Mouse (Mus musculus): Measurements from ENCODE around the gene Tnc.
"Not testable (repeated sequence)": the region's sequence is repeated elsewhere in the genome, so short reads cannot be mapped to it uniquely, and the experiment has no call there.

Gene Tnc

DNA sequence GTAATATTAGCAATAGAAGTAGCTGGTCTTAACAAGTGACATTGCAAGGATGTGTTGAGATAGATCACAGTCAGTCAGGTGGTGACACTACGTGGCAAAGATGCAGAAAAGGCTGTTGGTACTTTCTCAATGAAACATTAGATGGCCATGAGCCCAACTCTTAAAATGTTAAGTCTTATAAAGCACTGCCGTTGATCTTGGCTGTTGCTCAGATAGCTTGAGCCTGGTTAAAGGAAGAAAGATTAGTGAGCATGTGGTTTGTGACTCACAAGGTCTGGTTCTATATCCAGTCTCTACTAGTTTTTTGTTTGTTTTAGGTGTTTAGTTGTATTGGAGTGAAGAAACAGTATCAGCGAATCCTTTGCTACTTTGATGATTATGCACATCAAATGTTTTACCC is 76.9 kb downstream of the Tnc start:
- DNase-seq (ENCODE audit: low spot score in 2 of 2), result no peak

DNA sequence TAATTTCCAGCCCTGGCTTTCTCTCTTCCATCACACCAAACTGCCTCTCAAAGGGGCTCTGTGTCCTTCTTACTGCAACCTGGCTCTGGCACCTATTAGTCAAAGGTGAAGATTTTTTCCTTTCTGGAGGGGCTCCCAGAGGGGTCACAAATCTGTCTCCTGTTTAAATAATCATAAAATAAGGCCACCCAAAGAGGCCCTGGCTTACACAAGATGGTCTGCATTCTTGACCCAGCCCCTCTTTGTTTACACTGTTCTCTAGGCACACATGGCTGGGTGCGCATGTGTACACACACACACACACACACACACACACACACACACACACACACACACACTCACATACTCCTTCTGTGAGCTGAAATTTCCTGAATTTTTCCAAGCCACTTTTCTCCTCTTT is 83.4 kb downstream of the Tnc start:
- DNase-seq (ENCODE audit: low spot score in 2 of 2), result no peak

DNA sequence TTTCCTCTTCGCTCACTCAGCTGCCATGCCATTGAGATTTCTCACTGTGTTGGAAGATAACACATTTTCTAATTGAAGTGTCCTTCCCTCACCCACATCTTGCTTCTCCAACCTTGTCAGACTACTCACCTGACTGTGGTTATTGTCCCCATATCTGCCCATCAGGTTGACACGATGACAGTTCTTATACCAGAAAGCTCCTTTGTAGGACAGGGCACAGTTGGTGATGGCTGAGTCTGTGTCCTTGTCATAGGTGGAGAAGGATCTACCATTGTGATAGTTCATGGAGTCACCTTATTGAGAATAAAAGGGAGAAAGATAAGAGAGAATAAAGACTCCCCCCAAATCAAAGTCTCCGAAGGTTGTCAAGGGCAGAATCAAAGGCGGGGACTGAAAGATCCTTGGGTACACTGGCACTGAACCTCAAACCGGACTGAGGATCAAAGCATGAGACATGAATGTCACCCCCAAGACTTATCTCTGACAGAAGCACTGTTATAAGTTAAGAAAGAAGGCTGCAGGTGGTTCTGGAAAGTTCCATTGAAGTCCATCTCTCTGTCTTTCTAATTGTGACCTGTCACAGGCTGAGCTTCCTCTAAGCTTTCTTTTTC is 84.9 kb downstream of the Tnc start:
- no peak for DNase-seq (ENCODE audit: low spot score in 2 of 2)

DNA sequence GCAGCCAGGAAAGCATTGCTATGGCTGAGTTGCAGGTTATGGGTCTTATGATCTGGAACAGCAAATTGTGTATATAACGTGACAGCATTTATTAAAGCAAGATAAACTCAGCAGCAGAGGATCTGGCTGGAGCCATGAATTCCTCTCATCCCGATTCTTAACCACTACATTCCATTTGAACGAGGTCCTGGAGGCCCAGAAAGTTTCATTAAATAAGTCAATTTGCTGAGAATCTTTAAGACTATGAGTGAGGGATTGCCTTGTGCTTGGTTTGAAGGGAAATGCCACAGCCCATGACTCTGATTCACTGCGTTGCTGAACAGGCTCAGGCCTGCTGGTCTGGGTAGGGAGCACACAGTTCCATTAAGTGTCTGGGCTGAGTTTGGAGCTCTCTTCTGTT is 88.2 kb downstream of the Tnc start:
- DNase-seq (ENCODE audit: low spot score in 2 of 2), result no peak

DNA sequence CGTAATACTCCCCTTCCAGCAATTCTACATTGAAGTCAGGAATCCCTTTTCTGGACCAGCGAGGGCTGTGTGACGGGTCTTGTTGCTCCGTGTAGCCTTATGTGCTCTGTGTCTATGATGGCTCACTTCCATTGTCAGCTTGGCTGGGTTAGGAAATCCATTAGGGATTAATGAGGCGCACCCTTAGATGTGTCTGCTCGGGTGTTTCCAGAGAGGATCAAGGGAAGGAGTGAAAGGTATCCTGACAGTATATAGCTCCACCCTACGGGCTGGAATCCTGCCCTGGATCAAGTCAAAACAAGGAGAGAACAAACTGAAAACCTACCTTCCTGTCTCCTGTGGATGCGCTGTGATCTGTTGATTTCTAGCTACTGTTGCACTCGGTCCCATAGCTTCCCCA is 96.8 kb downstream of the Tnc start:
- no peak for DNase-seq (ENCODE audit: low spot score in 2 of 2)

DNA sequence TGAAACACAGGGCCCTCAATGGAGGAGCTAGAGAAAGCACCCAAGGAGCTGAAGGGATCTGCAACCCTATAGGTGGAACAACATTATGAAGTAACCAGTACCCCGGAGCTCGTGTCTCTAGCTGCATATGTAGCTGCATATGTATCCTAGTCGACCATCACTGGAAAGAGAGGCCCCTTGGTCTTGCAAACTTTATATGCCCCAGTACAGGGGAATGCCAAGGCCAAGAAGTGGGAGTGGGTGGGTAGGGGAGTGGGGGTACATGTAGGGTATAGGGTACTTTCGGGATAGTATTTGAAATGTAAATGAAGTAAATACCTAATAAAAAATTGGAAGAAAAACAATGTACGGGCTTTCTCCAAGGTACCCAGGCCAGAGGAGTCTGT is 98.1 kb downstream of the Tnc start:
- not testable (repeated sequence) for DNase-seq (ENCODE audit: low spot score in 2 of 2)

DNA sequence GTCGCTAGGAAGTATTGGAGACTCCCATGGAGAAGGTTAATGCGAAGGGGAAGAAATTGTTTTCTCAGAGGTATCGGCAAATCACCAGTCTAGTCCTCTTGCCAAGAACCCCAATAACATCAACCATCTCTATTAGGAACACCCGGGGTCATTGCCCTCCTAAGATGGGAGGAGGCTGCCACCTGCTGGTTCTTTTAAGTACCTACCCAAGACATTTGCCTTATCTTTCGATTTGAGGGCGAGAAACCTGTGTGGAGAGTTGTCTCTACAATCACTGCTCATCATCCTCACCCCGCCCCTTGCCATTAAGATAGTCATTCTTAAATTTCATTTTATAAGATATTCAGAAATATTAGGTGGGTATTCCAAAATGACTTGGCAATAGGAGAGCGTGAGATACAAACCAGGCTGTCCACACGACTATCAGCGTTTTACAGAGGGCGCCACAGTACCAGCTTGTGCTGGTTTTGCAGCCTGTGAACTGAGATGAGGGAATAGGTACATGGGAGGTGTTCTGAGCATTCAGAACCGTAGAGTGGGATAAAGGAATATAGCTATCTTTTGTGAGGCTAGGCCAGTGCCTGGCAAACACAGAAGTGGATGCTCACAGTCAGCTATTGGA is 98.6 kb downstream of the Tnc start:
- peak; percentile 37 to 48 for DNase-seq (ENCODE audit: low spot score in 2 of 2)

DNA sequence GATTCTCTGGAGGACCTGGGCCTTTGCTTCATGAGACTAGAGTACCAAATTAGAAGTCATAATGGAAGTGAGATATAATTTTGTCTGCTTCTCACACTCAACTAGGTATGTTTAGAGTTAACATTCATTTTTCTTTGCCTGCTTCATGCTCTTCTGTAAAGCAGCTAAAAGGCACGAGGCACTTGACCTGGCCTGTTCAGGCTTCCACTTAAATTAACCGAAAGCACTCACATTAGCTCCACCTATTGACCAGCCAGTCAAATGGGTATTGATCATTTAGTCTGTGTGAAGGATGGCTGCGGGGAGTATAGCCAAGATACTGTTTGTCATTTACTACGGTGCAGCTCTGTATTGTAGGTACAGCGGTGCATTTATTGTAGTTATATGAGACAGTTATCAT is 103.0 kb downstream of the Tnc start:
- DNase-seq (ENCODE audit: low spot score in 2 of 2), result no peak

DNA sequence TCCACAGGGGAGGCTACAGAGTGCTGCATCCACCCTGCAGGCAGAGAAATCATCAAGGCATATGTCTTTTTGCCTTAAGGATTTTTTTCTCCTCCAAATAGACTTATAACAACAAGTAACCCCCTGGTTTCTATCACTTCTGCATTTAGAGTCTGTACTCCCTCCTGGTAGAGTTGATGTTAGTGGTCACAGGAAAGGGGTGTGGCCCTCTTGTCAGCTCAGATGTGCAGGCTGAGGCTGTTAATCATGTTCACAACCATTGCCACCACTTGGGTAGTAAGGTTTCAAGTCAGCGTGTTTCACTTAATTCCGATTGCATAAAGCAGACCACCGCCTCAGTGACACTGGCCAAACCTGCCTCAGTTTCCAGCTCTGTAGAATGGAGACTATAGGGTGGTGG is 103.9 kb downstream of the Tnc start:
- no peak for DNase-seq (ENCODE audit: low spot score in 2 of 2)

DNA sequence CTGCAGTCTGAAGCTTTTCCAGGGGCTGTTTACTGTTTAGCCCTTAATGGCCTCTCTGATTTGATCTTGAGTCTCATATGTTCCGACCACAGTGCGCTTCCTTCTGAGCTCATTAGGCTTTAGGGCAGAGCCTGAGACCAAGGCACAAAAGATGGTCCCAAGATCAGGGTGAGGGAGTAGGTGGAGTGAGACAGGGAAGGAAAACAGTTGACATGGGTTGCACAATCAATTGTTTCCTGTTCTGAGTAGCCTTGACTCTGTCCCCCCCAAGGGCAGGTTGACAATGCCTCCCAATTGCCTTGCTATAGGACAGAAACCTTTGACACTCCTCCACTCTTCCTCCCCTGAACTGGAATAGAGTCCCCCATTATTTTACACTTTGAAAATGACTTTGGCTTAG is 105.4 kb downstream of the Tnc start:
- no peak for DNase-seq (ENCODE audit: low spot score in 2 of 2)

DNA sequence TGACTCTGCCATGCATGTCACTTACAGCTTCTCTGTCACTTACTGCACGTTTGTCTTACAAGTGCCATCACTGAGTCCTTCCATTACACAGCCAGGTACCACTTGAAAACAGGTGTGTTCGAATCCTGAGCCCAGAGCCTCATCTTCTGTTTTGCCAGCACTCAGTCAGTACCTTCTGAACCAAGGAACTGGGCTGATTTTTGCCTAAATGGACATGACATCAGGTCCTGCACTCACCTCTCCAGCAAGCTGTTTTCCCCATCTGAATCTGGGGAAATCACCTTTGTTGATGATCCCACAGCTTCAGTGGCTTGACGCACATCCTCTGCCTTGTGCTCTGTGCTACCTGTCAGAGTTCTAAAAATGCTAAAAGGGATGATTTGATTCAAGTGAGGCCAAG is 107.4 kb downstream of the Tnc start:
- DNase-seq (ENCODE audit: low spot score in 2 of 2), result no peak

DNA sequence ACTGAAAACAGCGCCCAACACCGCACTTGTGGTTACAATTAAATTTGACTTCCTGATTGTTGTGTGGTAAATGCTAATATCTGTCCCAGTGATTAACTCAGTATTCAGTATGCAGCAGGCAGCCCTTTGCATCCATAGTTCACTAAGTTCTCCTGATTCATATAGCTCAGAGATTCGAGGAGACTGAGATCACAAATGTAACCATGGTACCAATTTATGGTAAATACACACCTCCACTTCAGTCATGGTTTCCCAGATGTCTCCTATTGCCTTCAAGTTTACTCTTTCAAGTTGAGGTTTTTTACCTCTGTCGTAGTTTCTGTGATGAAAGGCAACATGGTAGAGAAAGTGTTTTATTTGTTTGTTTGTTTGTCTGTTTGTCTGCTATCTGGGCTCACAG is 110.9 kb downstream of the Tnc start:
- no peak for DNase-seq (ENCODE audit: low spot score in 2 of 2)

DNA sequence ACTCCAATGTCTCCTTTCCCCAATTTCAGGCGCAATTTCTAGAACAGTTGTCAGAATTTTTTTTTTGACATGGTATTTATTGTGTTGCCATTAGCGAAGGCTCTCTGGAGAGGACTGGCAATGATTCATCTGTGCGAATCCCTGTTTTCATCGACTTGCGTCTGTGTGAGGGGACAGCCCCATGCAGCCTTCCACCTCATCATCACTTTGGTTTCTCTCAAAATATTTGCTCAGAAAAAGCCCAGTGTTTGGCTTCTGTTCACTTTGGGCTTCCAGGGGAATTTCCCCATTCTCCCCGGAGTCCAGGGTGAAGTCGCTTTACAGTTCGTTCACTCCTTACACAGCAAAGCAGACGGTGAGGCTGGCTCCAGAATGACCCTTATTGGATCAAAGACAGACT is 111.5 kb downstream of the Tnc start:
- no peak for DNase-seq (ENCODE audit: low spot score in 2 of 2)

DNA sequence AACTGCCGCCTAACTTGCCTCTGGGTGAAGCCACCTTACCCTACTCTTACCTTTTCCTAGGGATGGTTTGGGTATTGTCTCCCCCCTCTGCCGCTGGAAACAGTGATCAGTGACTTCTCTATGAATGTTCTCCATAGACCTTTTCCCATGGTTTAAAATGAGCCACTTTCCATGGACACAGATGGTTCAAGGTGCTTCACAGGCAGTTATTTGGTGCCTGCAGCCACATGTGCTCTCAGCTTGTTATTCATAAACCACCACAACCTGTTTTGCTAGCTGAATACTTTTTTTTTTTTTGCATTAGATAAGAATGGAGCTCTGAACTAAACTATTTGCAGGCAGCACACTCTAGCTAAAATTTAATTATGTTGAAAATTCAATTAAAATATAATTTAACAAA is 116.0 kb downstream of the Tnc start:
- DNase-seq (ENCODE audit: low spot score in 2 of 2), result no peak

DNA sequence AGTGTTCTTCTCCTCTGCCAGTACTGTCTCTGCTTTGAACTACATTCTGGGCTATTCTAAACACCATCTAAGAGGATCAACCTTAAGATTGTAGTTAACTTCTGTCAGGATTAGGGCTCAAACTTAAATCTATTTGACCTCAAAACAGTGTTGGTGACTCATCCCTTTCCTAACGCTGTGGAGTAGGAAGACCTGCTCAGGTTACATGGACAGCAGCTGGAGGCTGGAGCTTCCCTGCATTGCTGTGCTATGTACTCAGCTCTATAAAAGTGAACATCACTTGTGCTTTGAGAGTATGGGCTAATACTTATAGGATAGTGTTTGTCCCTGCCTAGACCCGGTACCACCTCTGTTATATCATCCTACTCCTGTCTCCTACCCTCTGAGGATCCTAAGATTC is 117.3 kb downstream of the Tnc start:
- no peak for DNase-seq (ENCODE audit: low spot score in 2 of 2)

DNA sequence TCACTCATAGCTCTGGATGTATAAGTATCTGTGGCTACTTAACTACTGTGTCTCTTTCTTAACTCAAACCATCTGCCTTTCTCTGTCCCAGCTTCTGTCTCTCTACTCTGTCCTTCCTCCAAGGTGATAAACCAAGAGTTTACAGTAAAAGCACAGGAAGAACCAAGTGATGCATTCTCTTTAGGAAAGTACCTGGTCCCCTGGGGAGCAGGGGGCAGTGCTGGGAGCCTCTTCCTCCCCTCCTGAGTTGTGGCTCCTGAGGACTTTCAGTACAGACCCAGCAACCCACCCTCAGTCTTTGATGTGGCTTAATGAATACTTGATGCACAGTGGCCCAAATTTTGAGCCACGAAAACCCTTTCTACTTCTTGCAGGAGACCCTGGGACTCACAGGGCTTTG is 118.6 kb downstream of the Tnc start:
- no peak for DNase-seq (ENCODE audit: low spot score in 2 of 2)

DNA sequence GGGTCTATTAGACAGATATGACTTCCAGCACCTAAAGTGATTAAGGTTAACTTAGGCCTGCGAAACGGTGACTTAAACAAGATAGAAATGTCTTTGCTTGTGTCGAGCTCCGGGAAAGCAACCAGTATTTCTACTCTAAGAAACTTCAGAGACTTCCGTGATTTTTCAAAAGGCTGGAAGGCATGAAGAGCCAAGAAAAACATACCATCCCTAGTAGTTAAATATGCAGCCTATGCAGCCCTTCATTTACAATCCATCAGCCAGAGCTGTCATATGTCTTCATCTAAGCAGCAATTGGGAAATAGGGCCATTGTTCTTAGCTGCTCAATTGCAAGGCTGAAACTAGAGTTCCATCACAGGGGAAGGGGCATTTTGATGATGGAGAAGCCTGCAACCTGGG is 129.6 kb downstream of the Tnc start:
- DNase-seq (ENCODE audit: low spot score in 2 of 2), result no peak

DNA sequence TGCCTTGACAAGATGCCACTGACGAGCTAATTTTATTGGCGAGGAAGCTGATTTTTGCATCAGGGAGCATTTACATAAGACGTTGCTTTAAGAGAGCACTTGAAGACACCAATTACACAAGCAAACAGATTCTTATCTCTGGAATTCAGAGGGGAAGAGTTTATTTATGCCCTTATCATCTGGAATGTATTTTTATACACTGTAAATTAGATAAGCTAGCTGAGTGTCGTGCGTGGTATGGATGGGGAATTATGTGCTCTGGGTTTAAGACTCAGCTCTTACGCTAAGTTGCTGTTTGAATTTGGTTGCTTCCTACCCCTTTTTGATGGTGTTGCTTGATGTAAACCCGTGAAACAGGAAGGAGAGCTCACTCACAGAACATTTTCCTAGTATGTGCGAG is 130.1 kb downstream of the Tnc start:
- DNase-seq (ENCODE audit: low spot score in 2 of 2), result no peak

DNA sequence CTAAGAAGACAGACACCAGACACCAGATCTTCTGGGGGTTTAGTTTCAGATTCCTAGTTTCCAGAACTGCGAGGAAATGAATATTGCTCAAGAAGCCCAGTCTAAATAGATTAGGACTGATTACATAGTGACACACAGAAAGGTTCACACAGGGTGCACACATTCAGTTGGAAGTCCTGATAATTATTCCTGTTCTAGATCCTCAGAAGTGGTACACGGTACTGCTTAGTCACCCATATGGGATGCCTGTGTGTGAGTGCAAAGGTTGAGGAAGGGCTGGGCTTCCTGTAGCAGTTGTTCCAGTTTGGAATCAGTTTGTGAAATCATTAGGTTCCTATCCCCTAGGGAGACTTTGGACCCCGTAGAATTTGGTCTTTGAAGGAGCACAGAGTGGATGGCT is 130.5 kb downstream of the Tnc start:
- no peak for DNase-seq (ENCODE audit: low spot score in 2 of 2)
